Mouse (Mus musculus): ENCODE measurements around the gene 1700030K09Rik. TPM values are rescaled to one million over a fixed set of nuclear protein-coding genes. Genes with fewer than 3 reads are reported as not detected.

Gene 1700030K09Rik
- polyA plus RNA-seq, 1 experiment from 2014 or later = 14.2 TPM

GRCm38 (mm10) chr8:72496217-72496616 lies 52.5 kb downstream of the 1700030K09Rik start:
- no peak for ATAC-seq (ENCODE audit: insufficient number of reproducible peaks, low FRiP score, low TSS enrichment, low read depth)
- Histone ChIP-seq H3K9me3 (no peaks in the 10 kb centered on the region), H3K4me2 (no peak overlapping the region), H3K9ac (no peak overlapping the region), H3K27me3 (no peaks in the 10 kb centered on the region), H3K4me3 (no peak overlapping the region), H3K4me1 (peaks cover 18% of the 10 kb centered on the region), H3K27ac (no peak overlapping the region), H3K36me3 (peaks cover 34% of the 10 kb centered on the region)
- 92% methylated on average over 19 of the region's 19 CpGs for WGBS

- peaks cover 38% of the 10 kb centered on the region for H3K36me3 ChIP-seq
- 70% methylated on average over 1 of the region's 1 CpGs for WGBS
- no peak overlapping the region for H3K27ac ChIP-seq
- H3K9me3 ChIP-seq = no peaks in the 10 kb centered on the region
- H3K4me2 ChIP-seq = no peak overlapping the region
- ATAC-seq (ENCODE audit: insufficient number of reproducible peaks, low FRiP score, low TSS enrichment, low read depth) = no peak
- H3K4me1 ChIP-seq = peaks cover 13% of the 10 kb centered on the region
- no peak overlapping the region for H3K4me3 ChIP-seq
- H3K27me3 ChIP-seq = no peaks in the 10 kb centered on the region
- no peak overlapping the region for H3K9ac ChIP-seq
Measured at GRCm38 (mm10) chr8:72497911-72498310, 54.2 kb downstream of the 1700030K09Rik start.

- no peak for ATAC-seq (ENCODE audit: insufficient number of reproducible peaks, low FRiP score, low TSS enrichment, low read depth)
- Histone ChIP-seq H3K4me1 (peaks cover 9% of the 10 kb centered on the region), H3K4me2 (no peak overlapping the region), H3K9ac (no peak overlapping the region), H3K36me3 (peaks cover 38% of the 10 kb centered on the region), H3K4me3 (no peak overlapping the region), H3K9me3 (no peaks in the 10 kb centered on the region), H3K27me3 (no peaks in the 10 kb centered on the region), H3K27ac (no peak overlapping the region)
- WGBS = 86% methylated on average over 4 of the region's 4 CpGs
Measured at GRCm38 (mm10) chr8:72498527-72498926, 54.8 kb downstream of the 1700030K09Rik start.

GRCm38 (mm10) chr8:72499521-72500284 lies 56.0 kb downstream of the 1700030K09Rik start:
- Histone ChIP-seq H3K4me1 (peaks cover 5% of the 10 kb centered on the region; the same call in 1 of the 2 replicates), H3K4me2 (no peak overlapping the region), H3K4me3 (no peak overlapping the region), H3K27ac (no peak overlapping the region), H3K36me3 (peaks cover 38% of the 10 kb centered on the region), H3K27me3 (no peaks in the 10 kb centered on the region), H3K9me3 (no peaks in the 10 kb centered on the region), H3K9ac (no peak overlapping the region)
- ATAC-seq (ENCODE audit: insufficient number of reproducible peaks, low FRiP score, low TSS enrichment, low read depth) = no peak
- WGBS = 94% methylated on average over 2 of the region's 2 CpGs

GRCm38 (mm10) chr8:72500521-72500931 lies 56.8 kb downstream of the 1700030K09Rik start:
- Histone ChIP-seq H3K4me2 (no peak overlapping the region), H3K36me3 (peaks cover 31% of the 10 kb centered on the region), H3K4me1 (peaks cover 5% of the 10 kb centered on the region; the same call in 1 of the 2 replicates), H3K9ac (no peak overlapping the region), H3K9me3 (no peaks in the 10 kb centered on the region), H3K27ac (no peak overlapping the region), H3K4me3 (no peak overlapping the region), H3K27me3 (no peaks in the 10 kb centered on the region)
- 76% methylated on average over 1 of the region's 1 CpGs for WGBS
- no peak for ATAC-seq (ENCODE audit: insufficient number of reproducible peaks, low FRiP score, low TSS enrichment, low read depth)

GRCm38 (mm10) chr8:72504137-72504536 lies 60.5 kb downstream of the 1700030K09Rik start:
- no peaks in the 10 kb centered on the region for H3K27me3 ChIP-seq
- ATAC-seq (ENCODE audit: insufficient number of reproducible peaks, low FRiP score, low TSS enrichment, low read depth) = no peak
- H3K27ac ChIP-seq = no peak overlapping the region
- H3K36me3 ChIP-seq = peaks cover 9% of the 10 kb centered on the region; the same call in 1 of the 2 replicates
- no peak overlapping the region for H3K4me3 ChIP-seq
- H3K4me2 ChIP-seq = no peak overlapping the region
- H3K9me3 ChIP-seq = no peaks in the 10 kb centered on the region
- H3K4me1 ChIP-seq = peaks cover 5% of the 10 kb centered on the region; the same call in 1 of the 2 replicates
- no peak overlapping the region for H3K9ac ChIP-seq

- H3K4me1 ChIP-seq = peaks cover 5% of the 10 kb centered on the region; the same call in 1 of the 2 replicates
Measured at GRCm38 (mm10) chr8:72504637-72505314, 61.1 kb downstream of the 1700030K09Rik start.

GRCm38 (mm10) chr8:72507505-72507904 lies 63.8 kb downstream of the 1700030K09Rik start:
- Histone ChIP-seq H3K9me3 (no peaks in the 10 kb centered on the region), H3K36me3 (no peaks in the 10 kb centered on the region; the same call in 1 of the 2 replicates), H3K4me2 (no peak overlapping the region), H3K4me1 (peaks cover 5% of the 10 kb centered on the region; the same call in 1 of the 2 replicates), H3K27ac (no peak overlapping the region), H3K4me3 (no peak overlapping the region), H3K27me3 (no peaks in the 10 kb centered on the region), H3K9ac (no peak overlapping the region)
- WGBS = 82% methylated on average over 1 of the region's 1 CpGs
- no peak for ATAC-seq (ENCODE audit: insufficient number of reproducible peaks, low FRiP score, low TSS enrichment, low read depth)

More at GRCm38 (mm10) chr8:72504637-72505314, 61.1 kb downstream of the 1700030K09Rik start:
- no peaks in the 10 kb centered on the region for H3K27me3 ChIP-seq
- no peak overlapping the region for H3K9ac ChIP-seq
- H3K4me2 ChIP-seq = no peak overlapping the region
- no peaks in the 10 kb centered on the region for H3K9me3 ChIP-seq
- H3K4me3 ChIP-seq = no peak overlapping the region
- peaks cover 4% of the 10 kb centered on the region; the same call in 1 of the 2 replicates for H3K36me3 ChIP-seq
- no peak overlapping the region for H3K27ac ChIP-seq
- ATAC-seq (ENCODE audit: insufficient number of reproducible peaks, low FRiP score, low TSS enrichment, low read depth) = no peak

Small RNA genes within 50 kb of the gene (microRNA-seq; reads per million reads assigned to microRNA genes)
- not detected for gene Mir7068

Other genes starting within 250 kb of the 1700030K09Rik start
- gene Cib3, start 231.0 kb upstream of the 1700030K09Rik start, polyA plus RNA-seq (2015; fragmentation: Nextera tagmentation; extraction: Ambion mirVana) = not detected in 2 replicates
- not detected in 2 replicates for gene Gm11034, start 230.2 kb upstream of the 1700030K09Rik start, polyA plus RNA-seq (2015; fragmentation: Nextera tagmentation; extraction: Ambion mirVana)
- 65.9 and 66.2 TPM in 2 replicates for gene Fam32a, start 224.2 kb upstream of the 1700030K09Rik start, polyA plus RNA-seq (2015; fragmentation: Nextera tagmentation; extraction: Ambion mirVana)
- 99.5 and 106 TPM in 2 replicates for gene Ap1m1, start 203.9 kb upstream of the 1700030K09Rik start, polyA plus RNA-seq (2015; fragmentation: Nextera tagmentation; extraction: Ambion mirVana)
- 19.9 and 20.1 TPM in 2 replicates for gene Gm10282, start 138.6 kb upstream of the 1700030K09Rik start, polyA plus RNA-seq (2015; fragmentation: Nextera tagmentation; extraction: Ambion mirVana)
- 14.8 and 16.3 TPM in 2 replicates for gene Klf2, start 124.8 kb upstream of the 1700030K09Rik start, polyA plus RNA-seq (2015; fragmentation: Nextera tagmentation; extraction: Ambion mirVana)
- gene Eps15l1, start 22.4 kb upstream of the 1700030K09Rik start, polyA plus RNA-seq (2015; fragmentation: Nextera tagmentation; extraction: Ambion mirVana) = 50.4 and 54.8 TPM in 2 replicates
- 1.4 and 1.7 TPM in 2 replicates for gene Calr3, start within 50 bp of the 1700030K09Rik start, polyA plus RNA-seq (2015; fragmentation: Nextera tagmentation; extraction: Ambion mirVana)
- 53.4 and 58.2 TPM in 2 replicates for gene Cherp, start 31.3 kb downstream of the 1700030K09Rik start, polyA plus RNA-seq (2015; fragmentation: Nextera tagmentation; extraction: Ambion mirVana)
- 17.6 and 20.0 TPM in 2 replicates for gene Slc35e1, start 48.7 kb downstream of the 1700030K09Rik start, polyA plus RNA-seq (2015; fragmentation: Nextera tagmentation; extraction: Ambion mirVana)
- 18.8 and 19.5 TPM in 2 replicates for gene Med26, start 104.4 kb downstream of the 1700030K09Rik start, polyA plus RNA-seq (2015; fragmentation: Nextera tagmentation; extraction: Ambion mirVana)
- gene Smim7, start 127.2 kb downstream of the 1700030K09Rik start, polyA plus RNA-seq (2015; fragmentation: Nextera tagmentation; extraction: Ambion mirVana) = 113 and 118 TPM in 2 replicates
- 31.8 and 66.6 TPM in 2 replicates for gene Tmem38a, start 128.2 kb downstream of the 1700030K09Rik start, polyA plus RNA-seq (2015; fragmentation: Nextera tagmentation; extraction: Ambion mirVana)
- gene Nwd1, start 202.8 kb downstream of the 1700030K09Rik start, polyA plus RNA-seq (2015; fragmentation: Nextera tagmentation; extraction: Ambion mirVana) = 0.10 and 0.15 TPM in 2 replicates

All from limb, embryonic 15.5 days (tissue).